Mouse (Mus musculus) layer of hippocampus, adult 11-12 months (tissue): ENCODE measurements around the gene Arl5a.

ENCODE experiments used
- DNase-seq: peaks from one replicate; pipeline ENCODE4 v3.0.0; 2022; ENCODE audit warnings: low spot score

Arl5a gene

GRCm38 (mm10) chr2:52422871-52423610, 1.7 kb downstream of the Arl5a start:
- no peak for DNase-seq

- DNase-seq: no peak
Measured at GRCm38 (mm10) chr2:52421197-52421596, 3.5 kb downstream of the Arl5a start.

- no peak for DNase-seq
Measured at GRCm38 (mm10) chr2:52420001-52420710, 4.5 kb downstream of the Arl5a start.

GRCm38 (mm10) chr2:52419295-52419694, 5.4 kb downstream of the Arl5a start:
- no peak for DNase-seq

GRCm38 (mm10) chr2:52412524-52413037, 12.1 kb downstream of the Arl5a start:
- no peak for DNase-seq

GRCm38 (mm10) chr2:52406480-52406879, 18.2 kb downstream of the Arl5a start:
- DNase-seq: no peak

GRCm38 (mm10) chr2:52405238-52405637, 19.5 kb downstream of the Arl5a start:
- DNase-seq: no peak

- DNase-seq: no peak
Measured at GRCm38 (mm10) chr2:52394529-52394928, 30.2 kb downstream of the Arl5a start.

- DNase-seq: no peak
Measured at GRCm38 (mm10) chr2:52390415-52390975, 34.2 kb downstream of the Arl5a start.

GRCm38 (mm10) chr2:52389975-52390374, 34.7 kb downstream of the Arl5a start:
- no peak for DNase-seq

GRCm38 (mm10) chr2:52386451-52386850, 38.2 kb downstream of the Arl5a start:
- DNase-seq: no peak

- DNase-seq: no peak
Measured at GRCm38 (mm10) chr2:52386037-52386436, 38.7 kb downstream of the Arl5a start.

- no peak for DNase-seq
Measured at GRCm38 (mm10) chr2:52378848-52379261, 45.8 kb downstream of the Arl5a start.

GRCm38 (mm10) chr2:52378448-52378804, 46.3 kb downstream of the Arl5a start, which contains the start of gene Neb:
Gene Neb (minus strand): TSS chr2:52378474.
- DNase-seq: no peak

GRCm38 (mm10) chr2:52377706-52378447, 46.8 kb downstream of the Arl5a start:
- DNase-seq: no peak

- no peak for DNase-seq
Measured at GRCm38 (mm10) chr2:52374706-52375105, 50.0 kb downstream of the Arl5a start.

GRCm38 (mm10) chr2:52372480-52372879, 52.2 kb downstream of the Arl5a start:
- DNase-seq: no peak

- no peak for DNase-seq
Measured at GRCm38 (mm10) chr2:52372080-52372479, 52.6 kb downstream of the Arl5a start.

GRCm38 (mm10) chr2:52371066-52371465, 53.6 kb downstream of the Arl5a start:
- no peak for DNase-seq

GRCm38 (mm10) chr2:52369622-52370021, 55.1 kb downstream of the Arl5a start:
- no peak for DNase-seq

GRCm38 (mm10) chr2:52367665-52368064, 57.0 kb downstream of the Arl5a start:
- no peak for DNase-seq

- DNase-seq: peak; percentile 10
Measured at GRCm38 (mm10) chr2:52367248-52367647, 57.5 kb downstream of the Arl5a start.
